Mouse (Mus musculus) right cerebral cortex, postnatal 10 days (tissue): Measurements from ENCODE around the gene Nckap1l.
"Not testable (repeated sequence)": the region's sequence is repeated elsewhere in the genome, so short reads cannot be mapped to it uniquely, and the experiment has no call there.

ENCODE experiments used
- DNase-seq, 2 experiments: peaks; one replicate each; pipeline ENCODE4 v3.0.0; 2021; ENCODE audit warnings: low spot score in 2 of 2

The Nckap1l gene

GRCm38 (mm10) chr15:103453551-103454218 is at the start of gene Nckap1l:
Gene Nckap1l (plus strand): TSS chr15:103453794.
- peak; percentile 59 to 61 for DNase-seq

GRCm38 (mm10) chr15:103405586-103405985 is 48.0 kb upstream of the Nckap1l start:
- DNase-seq = not testable (repeated sequence)

GRCm38 (mm10) chr15:103427017-103427416 is 26.6 kb upstream of the Nckap1l start:
- DNase-seq = no peak

GRCm38 (mm10) chr15:103430241-103430640 is 23.4 kb upstream of the Nckap1l start, which contains the start of gene Gtsf1:
Gene Gtsf1 (minus strand): TSS chr15:103430470.
- DNase-seq = no peak

GRCm38 (mm10) chr15:103445966-103446365 is 7.6 kb upstream of the Nckap1l start:
- DNase-seq = not testable (repeated sequence)

GRCm38 (mm10) chr15:103448369-103448768 is 5.2 kb upstream of the Nckap1l start, which contains the start of gene Gtsf2:
Gene Gtsf2 (minus strand): TSS chr15:103448469.
- DNase-seq = no peak

- DNase-seq = no peak
These were observed 855 bp downstream of the Nckap1l start for GRCm38 (mm10) chr15:103454449-103454848.

GRCm38 (mm10) chr15:103462539-103463261 is 9.1 kb downstream of the Nckap1l start:
- DNase-seq = peak; percentile 55 to 64

- no peak for DNase-seq
These were observed 18.0 kb downstream of the Nckap1l start for GRCm38 (mm10) chr15:103471488-103472194.

GRCm38 (mm10) chr15:103472265-103472664 is 18.7 kb downstream of the Nckap1l start:
- no peak for DNase-seq

GRCm38 (mm10) chr15:103473182-103473581 is 19.6 kb downstream of the Nckap1l start:
- no peak for DNase-seq

GRCm38 (mm10) chr15:103473769-103474168 is 20.2 kb downstream of the Nckap1l start:
- DNase-seq = no peak

GRCm38 (mm10) chr15:103479080-103479606 is 25.5 kb downstream of the Nckap1l start:
- no peak for DNase-seq

GRCm38 (mm10) chr15:103480129-103480528 is 26.5 kb downstream of the Nckap1l start:
- DNase-seq = no peak

- peak in 1 of 2 experiments; percentile 63 for DNase-seq
These were observed 28.9 kb downstream of the Nckap1l start for GRCm38 (mm10) chr15:103482488-103482887.

GRCm38 (mm10) chr15:103484490-103484889 is 30.9 kb downstream of the Nckap1l start:
- peak; percentile 54 to 67 for DNase-seq

GRCm38 (mm10) chr15:103485106-103485505 is 31.5 kb downstream of the Nckap1l start:
- no peak for DNase-seq

- DNase-seq = no peak
These were observed 33.1 kb downstream of the Nckap1l start for GRCm38 (mm10) chr15:103486658-103487057.

- DNase-seq = no peak
These were observed 34.7 kb downstream of the Nckap1l start for GRCm38 (mm10) chr15:103488336-103488735.

- no peak for DNase-seq
These were observed 42.9 kb downstream of the Nckap1l start for GRCm38 (mm10) chr15:103496204-103497140.

GRCm38 (mm10) chr15:103498157-103498556 is 44.6 kb downstream of the Nckap1l start:
- no peak for DNase-seq
